Mouse (Mus musculus): ENCODE measurements around the gene F13b. TPM values are rescaled to one million over a fixed set of nuclear protein-coding genes. Genes with fewer than 3 reads are reported as not detected.
A peak's percentile ranks its signal among the peaks of the same experiment; 100 is the strongest.

Gene F13b
- total and polyA plus RNA-seq, 3 experiments, result not detected

DNA sequence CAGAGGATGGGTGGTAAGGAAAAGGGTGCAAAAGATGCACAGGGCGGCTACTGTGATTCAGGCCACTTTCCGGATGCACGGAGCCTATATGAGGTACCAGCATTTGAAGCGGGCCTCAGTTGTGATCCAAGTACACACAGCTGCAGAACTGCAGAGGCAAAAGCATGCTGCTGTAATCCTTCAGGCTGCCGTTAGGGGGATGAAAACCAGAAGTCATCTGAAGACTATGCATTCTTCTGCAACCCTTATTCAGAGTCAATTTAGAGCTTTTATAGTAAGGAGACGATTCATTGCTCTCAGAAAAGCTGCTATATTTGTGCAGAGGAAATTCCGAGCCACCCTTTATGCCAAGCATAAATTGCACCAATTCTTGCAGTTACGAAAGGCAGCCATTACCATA lies 21.3 kb upstream of the F13b start:
- Histone ChIP-seq H3K9me3 (replicated peaks) (no peaks in the 10 kb centered on the region), H3K27me3 (ENCODE audit: insufficient read depth, low read length) (no peaks in the 10 kb centered on the region), H3K4me1 (ENCODE audit: insufficient read depth, low read depth, low read length) (no peaks in the 10 kb centered on the region), H3K4me3 (ENCODE audit: low read depth, low read length) (no peak overlapping the region), H3K36me3 (replicated peaks) (peaks cover 86% of the 10 kb centered on the region)
- DNase-seq (ENCODE audit: low spot score) (no peak), ATAC-seq (ENCODE audit: extremely low read depth, insufficient number of reproducible peaks, low FRiP score, poor library complexity, severe bottlenecking) (peak; percentile 15; the same call in 1 of the 2 replicates)
- TF ChIP-seq GATA1 (IDR thresholded peaks at IDR 0.05; ENCODE audit: borderline replicate concordance, low read length) (no peak), CTCF (IDR thresholded peaks at IDR 0.05; ENCODE audit: low read depth, low read length) (no peak)

DNA sequence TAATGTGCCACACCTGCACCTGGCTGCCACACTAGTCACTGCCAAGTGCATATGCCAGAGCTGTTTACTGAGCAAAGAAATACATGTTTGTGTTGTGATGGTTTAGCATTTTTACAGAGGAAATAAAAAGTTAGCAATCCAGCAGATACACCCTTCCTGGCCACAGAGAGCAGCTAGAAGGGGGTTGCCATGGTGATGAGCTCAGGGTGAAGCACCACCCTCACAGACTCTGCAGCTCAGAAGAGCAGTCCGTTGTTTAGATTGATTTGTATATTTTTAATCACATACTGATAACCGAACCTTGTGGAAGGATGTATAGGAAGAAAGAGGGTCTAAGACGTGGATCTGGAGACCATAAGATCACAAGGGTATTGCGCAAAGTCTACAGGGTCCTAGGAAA lies 20.4 kb upstream of the F13b start:
- no peak for TF ChIP-seq TAL1 (conservative IDR thresholded peaks at IDR 0.05; ENCODE audit: low read depth, low read length)
- no peak for TF ChIP-seq CTCF (IDR thresholded peaks at IDR 0.05; ENCODE audit: low read depth, low read length)
- no peak for TF ChIP-seq GATA2 (IDR thresholded peaks at IDR 0.05; ENCODE audit: borderline replicate concordance, low read depth, low read length)
- TF ChIP-seq GATA1 (IDR thresholded peaks at IDR 0.05; ENCODE audit: borderline replicate concordance, low read length), result no peak
- TF ChIP-seq POLR2AphosphoS5 (IDR thresholded peaks at IDR 0.05; ENCODE audit: insufficient replicate concordance, low read depth, low read length), result no peak
- Histone ChIP-seq H3K36me3 (replicated peaks) (peaks cover 84% of the 10 kb centered on the region), H3K9me3 (replicated peaks) (no peaks in the 10 kb centered on the region), H3K4me1 (ENCODE audit: insufficient read depth, low read depth, low read length) (no peaks in the 10 kb centered on the region), H3K27me3 (ENCODE audit: insufficient read depth, low read length) (no peaks in the 10 kb centered on the region), H3K4me3 (ENCODE audit: low read depth, low read length) (no peak overlapping the region)
- no peak for ATAC-seq (ENCODE audit: extremely low read depth, insufficient number of reproducible peaks, low FRiP score, poor library complexity, severe bottlenecking)
- DNase-seq (ENCODE audit: low spot score), result no peak

DNA sequence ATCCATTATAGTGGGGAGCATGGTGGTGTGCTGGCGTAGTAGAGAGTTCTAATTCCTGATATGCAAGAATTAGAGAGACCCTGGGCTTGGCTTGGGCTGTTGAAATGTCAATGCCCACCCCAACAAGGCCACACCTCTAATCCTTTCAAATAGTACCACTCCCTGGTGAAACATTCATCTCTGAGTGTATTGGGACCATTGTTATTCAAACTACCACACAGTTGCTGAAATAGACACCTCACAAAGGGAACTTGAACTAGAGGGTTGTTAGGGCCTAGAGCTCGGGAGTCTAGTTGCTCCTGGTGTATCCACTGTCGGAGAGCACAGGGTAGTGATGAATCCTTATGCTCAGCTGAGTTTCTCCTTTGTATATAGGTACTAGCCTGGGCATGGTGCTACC lies 6.9 kb upstream of the F13b start:
- no peak for TF ChIP-seq CTCF (IDR thresholded peaks at IDR 0.05; ENCODE audit: low read depth, low read length)
- DNase-seq (ENCODE audit: low spot score), result no peak
- no peaks in the 10 kb centered on the region for H3K27me3 ChIP-seq (ENCODE audit: insufficient read depth, low read length)
- no peak overlapping the region for H3K4me3 ChIP-seq (ENCODE audit: low read depth, low read length)
- no peaks in the 10 kb centered on the region for H3K9me3 ChIP-seq (replicated peaks)
- H3K4me1 ChIP-seq (ENCODE audit: insufficient read depth, low read depth, low read length), result no peaks in the 10 kb centered on the region
- no peak for ATAC-seq (ENCODE audit: extremely low read depth, insufficient number of reproducible peaks, low FRiP score, poor library complexity, severe bottlenecking)
- peaks cover 53% of the 10 kb centered on the region for H3K36me3 ChIP-seq (replicated peaks)

DNA sequence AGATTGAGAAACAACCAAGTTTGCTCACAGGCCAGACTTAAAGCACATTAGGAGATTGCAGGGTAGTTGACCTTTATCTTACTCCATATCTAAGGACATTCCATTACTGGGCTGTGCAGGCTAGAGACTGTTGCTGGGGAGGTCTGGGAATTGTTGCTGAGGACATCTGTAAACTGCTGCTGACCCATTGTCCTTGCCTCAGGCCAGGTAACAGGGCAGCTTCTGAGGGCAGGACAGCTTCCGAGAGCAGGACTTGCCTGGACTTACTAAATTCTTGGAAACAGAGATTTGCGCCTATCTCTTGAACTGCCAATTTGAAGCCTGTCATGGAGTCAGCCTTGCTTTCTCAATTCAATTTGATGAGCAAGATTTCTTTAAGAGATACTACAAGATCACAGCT lies 6.1 kb upstream of the F13b start:
- TF ChIP-seq GATA2 (IDR thresholded peaks at IDR 0.05; ENCODE audit: borderline replicate concordance, low read depth, low read length) (no peak), POLR2AphosphoS5 (IDR thresholded peaks at IDR 0.05; ENCODE audit: insufficient replicate concordance, low read depth, low read length) (no peak), TAL1 (conservative IDR thresholded peaks at IDR 0.05; ENCODE audit: low read depth, low read length) (no peak), CTCF (IDR thresholded peaks at IDR 0.05; ENCODE audit: low read depth, low read length) (no peak), GATA1 (IDR thresholded peaks at IDR 0.05; ENCODE audit: borderline replicate concordance, low read length) (no peak)
- ATAC-seq (ENCODE audit: extremely low read depth, insufficient number of reproducible peaks, low FRiP score, poor library complexity, severe bottlenecking) (no peak), DNase-seq (ENCODE audit: low spot score) (no peak)
- no peaks in the 10 kb centered on the region for H3K4me1 ChIP-seq (ENCODE audit: insufficient read depth, low read depth, low read length)
- no peaks in the 10 kb centered on the region for H3K27me3 ChIP-seq (ENCODE audit: insufficient read depth, low read length)
- no peak overlapping the region for H3K4me3 ChIP-seq (ENCODE audit: low read depth, low read length)
- H3K9me3 ChIP-seq (replicated peaks), result no peaks in the 10 kb centered on the region
- peaks cover 45% of the 10 kb centered on the region for H3K36me3 ChIP-seq (replicated peaks)

DNA sequence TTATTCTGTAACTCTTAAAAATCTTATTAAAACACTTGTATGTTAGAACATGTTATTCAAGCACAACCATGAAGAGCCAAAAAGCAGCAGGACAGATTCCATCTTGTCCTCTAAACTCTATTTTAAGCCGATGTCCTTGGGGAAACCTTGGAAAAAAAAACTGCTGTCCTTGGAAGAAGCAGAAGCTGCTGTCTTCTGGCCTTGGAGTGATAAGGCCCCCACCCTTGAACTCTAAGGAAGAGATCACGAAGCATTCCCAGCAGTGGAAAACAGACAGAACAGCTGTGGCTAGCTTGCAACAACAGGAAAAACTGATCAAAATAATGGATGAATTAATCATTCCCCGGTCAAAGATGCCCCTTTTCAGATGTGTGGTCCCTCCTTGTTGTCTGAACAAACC lies 5.3 kb upstream of the F13b start:
- Histone ChIP-seq H3K4me3 (ENCODE audit: low read depth, low read length) (no peak overlapping the region), H3K9me3 (replicated peaks) (no peaks in the 10 kb centered on the region), H3K36me3 (replicated peaks) (peaks cover 37% of the 10 kb centered on the region), H3K4me1 (ENCODE audit: insufficient read depth, low read depth, low read length) (no peaks in the 10 kb centered on the region), H3K27me3 (ENCODE audit: insufficient read depth, low read length) (no peaks in the 10 kb centered on the region)
- TF ChIP-seq POLR2AphosphoS5 (IDR thresholded peaks at IDR 0.05; ENCODE audit: insufficient replicate concordance, low read depth, low read length) (no peak), GATA2 (IDR thresholded peaks at IDR 0.05; ENCODE audit: borderline replicate concordance, low read depth, low read length) (no peak), GATA1 (IDR thresholded peaks at IDR 0.05; ENCODE audit: borderline replicate concordance, low read length) (no peak), TAL1 (conservative IDR thresholded peaks at IDR 0.05; ENCODE audit: low read depth, low read length) (no peak), CTCF (IDR thresholded peaks at IDR 0.05; ENCODE audit: low read depth, low read length) (no peak)
- DNase-seq (ENCODE audit: low spot score) (no peak), ATAC-seq (ENCODE audit: extremely low read depth, insufficient number of reproducible peaks, low FRiP score, poor library complexity, severe bottlenecking) (no peak)

DNA sequence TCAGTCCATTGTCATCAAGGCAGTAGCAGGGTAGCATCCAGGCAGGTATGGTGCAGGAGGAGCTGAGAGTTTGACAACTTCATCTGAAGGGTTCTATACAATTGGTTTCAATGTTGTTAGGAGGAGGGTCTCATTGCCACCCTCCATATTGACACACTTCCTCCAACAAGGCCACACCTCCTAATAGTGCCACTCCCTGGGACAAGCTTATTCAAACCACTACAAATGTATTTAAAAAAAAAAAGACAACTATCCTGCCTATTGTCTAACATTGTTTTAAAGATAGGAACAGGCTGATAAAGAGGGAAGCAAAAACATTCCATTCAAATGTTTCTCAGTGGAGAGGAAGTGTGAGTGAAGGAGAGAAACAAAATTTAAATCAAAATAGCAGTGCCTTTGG lies 1.8 kb upstream of the F13b start:
- H3K4me1 ChIP-seq (ENCODE audit: insufficient read depth, low read depth, low read length), result no peaks in the 10 kb centered on the region
- TF ChIP-seq GATA2 (IDR thresholded peaks at IDR 0.05; ENCODE audit: borderline replicate concordance, low read depth, low read length) (no peak), TAL1 (conservative IDR thresholded peaks at IDR 0.05; ENCODE audit: low read depth, low read length) (no peak), POLR2AphosphoS5 (IDR thresholded peaks at IDR 0.05; ENCODE audit: insufficient replicate concordance, low read depth, low read length) (no peak), GATA1 (IDR thresholded peaks at IDR 0.05; ENCODE audit: borderline replicate concordance, low read length) (no peak), CTCF (IDR thresholded peaks at IDR 0.05; ENCODE audit: low read depth, low read length) (no peak)
- H3K9me3 ChIP-seq (replicated peaks), result no peaks in the 10 kb centered on the region
- ATAC-seq (ENCODE audit: extremely low read depth, insufficient number of reproducible peaks, low FRiP score, poor library complexity, severe bottlenecking) (no peak), DNase-seq (ENCODE audit: low spot score) (no peak)
- H3K4me3 ChIP-seq (ENCODE audit: low read depth, low read length), result no peak overlapping the region
- H3K27me3 ChIP-seq (ENCODE audit: insufficient read depth, low read length), result no peaks in the 10 kb centered on the region
- H3K36me3 ChIP-seq (replicated peaks), result peaks cover 6% of the 10 kb centered on the region

DNA sequence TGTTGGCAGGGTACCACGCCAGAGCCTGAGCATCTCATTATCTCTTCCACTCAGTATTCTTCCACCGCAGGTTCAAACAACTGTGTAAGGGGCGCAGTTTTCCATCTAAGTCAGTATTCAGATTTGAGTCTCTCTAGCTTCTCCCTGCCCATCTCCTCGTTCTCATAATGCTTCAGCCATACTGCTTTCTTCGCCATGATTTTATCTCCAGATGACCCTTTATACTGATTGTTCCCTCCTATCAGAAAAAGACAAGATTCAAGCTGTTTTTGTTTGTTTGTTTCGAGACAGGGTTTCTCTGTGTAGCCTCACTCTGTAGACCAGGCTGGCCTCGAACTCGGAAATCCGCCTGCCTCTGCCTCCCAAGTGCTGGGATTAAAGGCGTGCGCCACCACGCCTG lies 13.1 kb downstream of the F13b start:
- ATAC-seq (ENCODE audit: extremely low read depth, insufficient number of reproducible peaks, low FRiP score, poor library complexity, severe bottlenecking), result no peak
- no peak overlapping the region for H3K4me3 ChIP-seq (ENCODE audit: low read depth, low read length)
- H3K27me3 ChIP-seq (ENCODE audit: insufficient read depth, low read length), result no peaks in the 10 kb centered on the region
- no peak for DNase-seq (ENCODE audit: low spot score)
- TF ChIP-seq TAL1 (conservative IDR thresholded peaks at IDR 0.05; ENCODE audit: low read depth, low read length), result no peak
- TF ChIP-seq GATA2 (IDR thresholded peaks at IDR 0.05; ENCODE audit: borderline replicate concordance, low read depth, low read length), result no peak
- no peak for TF ChIP-seq GATA1 (IDR thresholded peaks at IDR 0.05; ENCODE audit: borderline replicate concordance, low read length)
- no peak for TF ChIP-seq POLR2AphosphoS5 (IDR thresholded peaks at IDR 0.05; ENCODE audit: insufficient replicate concordance, low read depth, low read length)
- no peak for TF ChIP-seq CTCF (IDR thresholded peaks at IDR 0.05; ENCODE audit: low read depth, low read length)
- H3K9me3 ChIP-seq (replicated peaks), result no peaks in the 10 kb centered on the region
- H3K4me1 ChIP-seq (ENCODE audit: insufficient read depth, low read depth, low read length), result no peaks in the 10 kb centered on the region
- no peaks in the 10 kb centered on the region for H3K36me3 ChIP-seq (replicated peaks)

Data from G1E (cell line).